Comparison of ENCODE assay signal across 1 mouse cellular context in genomic region chr16:93140535-93141110, GRCm38 (mm10).
TF ChIP-seq lines count a peak whose summit lies in the region.

No protein-coding gene starts in this region.

TF ChIP-seq in MEL, 35 proteins besides CTCF, POLR2A, EP300 and RAD21 (continued from another document):
- TF ChIP-seq KAT2A (conservative IDR thresholded peaks at IDR 0.05; ENCODE audit: low read depth, low read length) (no peak), MAX (IDR thresholded peaks at IDR 0.05; ENCODE audit: low read length) (no peak), HCFC1 (IDR thresholded peaks at IDR 0.05; ENCODE audit: low read depth, low read length) (no peak), SMC3 (IDR thresholded peaks at IDR 0.05; ENCODE audit: low read depth, low read length) (no peak), CHD1 (IDR thresholded peaks at IDR 0.05; ENCODE audit: low read depth, low read length) (no peak), RCOR1 (IDR thresholded peaks at IDR 0.05; ENCODE audit: low read depth, low read length) (0 out of 2 replicates have a peak, but pooled peaks have one; percentile 28)
